Mouse (Mus musculus) embryonic facial prominence, embryonic 14.5 days (tissue): ENCODE data around the gene Gm20388. TPM values are rescaled to one million over a fixed set of nuclear protein-coding genes. Genes with fewer than 3 reads are reported as not detected.
A peak's percentile ranks its signal among the peaks of the same experiment; 100 is the strongest.

Experiments
- ATAC-seq: fragments of 200-750 bp; cut with Nextera tagmentation; 2 replicates; pipeline ENCODE4 v1.8.0; 2017; ENCODE audit warnings: low read depth, moderate number of reproducible peaks, moderate TSS enrichment
- DNase-seq: peaks from one replicate; pipeline ENCODE4 v3.0.0-alpha.2; 2015; ENCODE audit warnings: low spot score
- H3K27ac ChIP-seq: fragments of 300-500 bp; sonication (generic); replicated peaks from 2 replicates; pipeline ENCODE4 v1.5.1; 2014; ENCODE audit warnings: low read depth, mild to moderate bottlenecking, low read length, moderate library complexity
- H3K27me3 ChIP-seq: fragments of 300-500 bp; sonication (generic); replicated peaks from 2 replicates; pipeline ENCODE4 v1.6.1; 2014; ENCODE audit warnings: low read length; ENCODE audit not compliant: control insufficient read depth, insufficient read depth
- H3K36me3 ChIP-seq: fragments of 300-500 bp; sonication (generic); 2 replicates; pipeline ENCODE4 v1.6.1; 2014; ENCODE audit warnings: low read length, mixed read lengths; ENCODE audit not compliant: control insufficient read depth, insufficient read depth
- H3K4me1 ChIP-seq: fragments of 300-500 bp; sonication (generic); 2 replicates; pipeline ENCODE4 v1.6.1; 2014; ENCODE audit warnings: antibody characterized with exemption, low read length; ENCODE audit not compliant: control insufficient read depth, insufficient read depth
- H3K4me2 ChIP-seq: fragments of 300-500 bp; sonication (generic); 2 replicates; pipeline ENCODE4 v1.6.1; 2014; ENCODE audit warnings: low read depth, mild to moderate bottlenecking, low read length, moderate library complexity, mixed read lengths
- H3K4me3 ChIP-seq: fragments of 300-500 bp; sonication (generic); 2 replicates; pipeline ENCODE4 v1.5.1; 2014; ENCODE audit warnings: low read depth, mild to moderate bottlenecking, low read length
- H3K9ac ChIP-seq: fragments of 300-500 bp; sonication (generic); 2 replicates; pipeline ENCODE4 v1.6.1; 2014; ENCODE audit warnings: low read depth, mild to moderate bottlenecking, low read length, moderate library complexity, mixed read lengths
- H3K9me3 ChIP-seq: fragments of 300-500 bp; sonication (generic); 2 replicates; pipeline ENCODE4 v1.6.1; 2016; ENCODE audit warnings: low read length; ENCODE audit not compliant: control insufficient read depth
- WGBS: fragments of 180-500 bp; shearing (Covaris S2); extraction: QIAGEN DNeasy Blood & Tissue Kit; methylation state at CpG from one replicate; pipeline ENCODE4 v1.1.7; 2014; 5-methylcytosine and 5-hydroxymethylcytosine counted together
- polyA plus RNA-seq: library from polyadenylated mRNA; unstranded; fragments of >200 nt; fragmentation: Nextera tagmentation; extraction: Ambion mirVana; gene quantifications from 2 replicates; pipeline ENCODE4 v1.2.1, GENCODE M21; 2014

The Gm20388 gene
- polyA plus RNA-seq, 1 experiment from 2014 or later = not detected

GRCm38 (mm10) chr8:121369378-121369777 lies 1458.7 kb downstream of the Gm20388 start:
- DNase-seq (no peak), ATAC-seq (no peak)
- Histone ChIP-seq H3K4me1 (peaks cover 7% of the 10 kb centered on the region), H3K4me3 (no peak overlapping the region), H3K9ac (no peak overlapping the region), H3K4me2 (no peak overlapping the region), H3K27ac (peak overlapping the region; percentile 19; the same call in 1 of the 2 replicates), H3K9me3 (no peaks in the 10 kb centered on the region), H3K36me3 (no peaks in the 10 kb centered on the region), H3K27me3 (0 out of 2 replicates have a peak, but pooled peaks cover 8% of the 10 kb centered on the region)
- WGBS = 80% methylated on average over 11 of the region's 11 CpGs

GRCm38 (mm10) chr8:121371287-121371686 lies 1460.6 kb downstream of the Gm20388 start:
- Histone ChIP-seq H3K27ac (no peak overlapping the region), H3K4me2 (no peak overlapping the region), H3K27me3 (0 out of 2 replicates have a peak, but pooled peaks cover 8% of the 10 kb centered on the region), H3K4me1 (peaks cover 11% of the 10 kb centered on the region), H3K9me3 (no peaks in the 10 kb centered on the region), H3K9ac (no peak overlapping the region), H3K4me3 (no peak overlapping the region), H3K36me3 (no peaks in the 10 kb centered on the region)
- no peak for DNase-seq
- 26% methylated on average over 9 of the region's 9 CpGs for WGBS
- no peak for ATAC-seq

DNA sequence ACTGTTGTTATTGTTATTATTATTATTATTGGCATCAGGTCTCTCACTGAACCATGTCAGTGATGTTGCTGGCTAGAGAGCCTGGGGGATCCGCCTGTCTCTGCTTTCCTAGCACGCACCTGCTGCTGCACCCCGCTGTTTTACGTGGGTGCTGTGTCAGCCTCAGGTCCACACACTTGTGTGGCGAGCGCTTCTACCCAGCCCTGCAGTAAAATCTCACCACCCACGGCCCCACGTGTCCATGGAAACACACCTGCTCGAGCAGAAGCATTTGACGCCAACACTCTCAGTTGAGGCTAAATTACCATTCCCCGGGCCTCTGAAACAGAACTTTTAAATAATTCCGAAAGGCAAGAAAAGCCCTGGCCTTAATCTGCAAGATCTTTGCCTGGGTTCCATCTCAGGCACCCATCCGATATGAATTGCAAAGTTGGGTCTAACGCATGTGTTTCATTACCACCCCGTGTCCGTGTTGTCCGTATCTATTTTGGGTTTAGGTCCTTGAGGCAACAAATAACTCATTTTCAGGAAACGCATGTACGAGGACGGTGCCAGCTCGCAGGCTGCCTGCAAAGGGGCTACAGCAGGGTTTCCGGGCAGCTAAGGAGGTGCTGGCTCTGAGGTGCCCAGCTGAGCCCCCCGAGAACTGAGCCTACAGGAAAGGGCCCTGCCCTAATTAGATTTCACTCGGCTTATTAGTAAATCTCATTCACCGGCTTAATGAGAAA lies 1461.4 kb downstream of the Gm20388 start:
- 53% methylated on average over 25 of the region's 25 CpGs for WGBS
- Histone ChIP-seq H3K4me2 (no peak overlapping the region), H3K9me3 (no peaks in the 10 kb centered on the region), H3K36me3 (no peaks in the 10 kb centered on the region), H3K4me3 (no peak overlapping the region), H3K9ac (no peak overlapping the region), H3K4me1 (peaks cover 11% of the 10 kb centered on the region), H3K27ac (no peak overlapping the region), H3K27me3 (0 out of 2 replicates have a peak, but pooled peaks cover 9% of the 10 kb centered on the region)
- ATAC-seq (no peak), DNase-seq (no peak)

GRCm38 (mm10) chr8:121372639-121372986 lies 1462.0 kb downstream of the Gm20388 start:
- H3K4me2 ChIP-seq = no peak overlapping the region
- no peaks in the 10 kb centered on the region for H3K36me3 ChIP-seq
- H3K4me1 ChIP-seq = peaks cover 17% of the 10 kb centered on the region
- no peak overlapping the region for H3K4me3 ChIP-seq
- ATAC-seq (no peak), DNase-seq (no peak)
- H3K27me3 ChIP-seq = 0 out of 2 replicates have a peak, but pooled peaks cover 15% of the 10 kb centered on the region
- H3K9ac ChIP-seq = no peak overlapping the region
- no peak overlapping the region for H3K27ac ChIP-seq
- H3K9me3 ChIP-seq = no peaks in the 10 kb centered on the region
- WGBS = 49% methylated on average over 10 of the region's 10 CpGs

DNA sequence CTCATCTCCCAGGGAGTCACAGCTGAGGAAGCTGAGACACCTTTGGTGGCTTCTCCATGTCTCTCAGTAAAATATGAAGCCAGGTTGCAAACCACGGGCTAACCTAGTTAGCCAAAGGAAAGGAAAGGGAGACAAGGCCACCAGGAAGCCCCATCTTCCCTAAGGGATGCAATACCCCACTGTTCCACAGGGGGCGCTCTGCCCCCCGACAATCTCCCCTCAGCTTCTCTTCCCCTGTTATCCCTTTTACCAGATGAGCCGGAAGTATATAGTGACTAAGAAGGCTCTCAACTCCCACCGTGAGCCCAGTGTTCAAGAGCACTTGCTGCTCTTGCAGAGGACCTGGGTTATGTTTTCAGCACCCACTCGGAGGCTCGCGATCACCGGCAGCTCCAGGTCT lies 1463.6 kb downstream of the Gm20388 start:
- WGBS = 19% methylated on average over 9 of the region's 9 CpGs
- no peak for ATAC-seq
- Histone ChIP-seq H3K27me3 (0 out of 2 replicates have a peak, but pooled peaks cover 20% of the 10 kb centered on the region), H3K9me3 (no peaks in the 10 kb centered on the region), H3K27ac (no peak overlapping the region), H3K4me3 (no peak overlapping the region), H3K4me1 (peaks cover 20% of the 10 kb centered on the region), H3K9ac (no peak overlapping the region), H3K4me2 (no peak overlapping the region), H3K36me3 (no peaks in the 10 kb centered on the region)
- no peak for DNase-seq

DNA sequence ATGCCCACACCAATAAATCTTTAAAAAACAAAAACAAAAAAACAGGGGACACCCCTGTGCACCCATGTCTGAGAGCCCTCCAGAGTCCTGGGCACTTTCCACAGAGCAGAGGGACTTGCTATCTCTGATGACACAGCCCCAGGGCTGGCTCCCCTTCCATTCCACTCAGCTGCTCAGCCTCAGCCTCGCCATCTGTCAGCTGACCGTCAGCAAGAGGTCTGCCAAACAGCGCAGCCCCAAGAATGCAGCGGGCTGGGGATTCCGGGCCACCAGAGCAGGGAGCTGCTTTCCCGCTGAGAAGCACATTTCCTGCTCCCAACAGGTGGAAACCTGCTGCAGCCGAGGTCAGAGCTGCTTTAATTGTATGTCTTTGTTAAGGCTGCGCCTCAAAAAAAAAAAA lies 1464.1 kb downstream of the Gm20388 start:
- H3K4me3 ChIP-seq = no peak overlapping the region
- 5% methylated on average over 8 of the region's 8 CpGs for WGBS
- H3K27ac ChIP-seq = no peak overlapping the region

GRCm38 (mm10) chr8:121376116-121376950 lies 1465.7 kb downstream of the Gm20388 start:
- 61% methylated on average over 9 of the region's 10 CpGs for WGBS
- no peak overlapping the region for H3K4me3 ChIP-seq
- H3K36me3 ChIP-seq = no peaks in the 10 kb centered on the region
- H3K4me2 ChIP-seq = no peak overlapping the region
- 0 out of 2 replicates have a peak, but pooled peaks cover 20% of the 10 kb centered on the region for H3K27me3 ChIP-seq
- no peak overlapping the region for H3K9ac ChIP-seq
- H3K27ac ChIP-seq = no peak overlapping the region
- peaks cover 20% of the 10 kb centered on the region for H3K4me1 ChIP-seq
- no peaks in the 10 kb centered on the region for H3K9me3 ChIP-seq
- ATAC-seq (0 out of 2 replicates have a peak, but pooled peaks have one; percentile 9), DNase-seq (no peak)

More for the DNA sequence above, 1464.1 kb downstream of the Gm20388 start:
- Histone ChIP-seq H3K36me3 (no peaks in the 10 kb centered on the region), H3K4me2 (no peak overlapping the region), H3K27me3 (0 out of 2 replicates have a peak, but pooled peaks cover 20% of the 10 kb centered on the region), H3K4me1 (peaks cover 20% of the 10 kb centered on the region), H3K9me3 (no peaks in the 10 kb centered on the region), H3K9ac (no peak overlapping the region)
- ATAC-seq (peak; percentile 60; the same call in 1 of the 2 replicates), DNase-seq (peak; percentile 73)

DNA sequence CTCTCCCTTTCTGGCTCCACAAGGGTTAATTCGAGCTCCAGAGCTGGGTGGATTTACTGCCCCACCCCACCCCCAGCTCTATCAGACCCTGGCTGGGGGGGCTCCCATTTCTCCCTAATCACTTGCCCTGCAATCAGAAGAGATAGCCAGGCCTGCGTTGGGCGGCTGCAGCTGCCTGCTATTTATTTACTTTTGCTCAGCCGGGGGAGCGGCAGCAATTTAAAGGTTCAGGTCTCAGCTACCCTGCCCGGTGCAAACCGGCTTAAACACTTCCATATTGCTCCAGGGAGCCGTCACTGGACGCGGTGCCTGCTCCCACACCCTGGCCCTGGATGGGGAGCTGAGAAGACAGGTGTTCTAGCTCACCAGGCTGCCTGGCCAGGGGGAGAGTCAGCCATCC lies 1467.0 kb downstream of the Gm20388 start:
- H3K4me1 ChIP-seq = peaks cover 19% of the 10 kb centered on the region
- DNase-seq = peak; percentile 53
- no peaks in the 10 kb centered on the region for H3K9me3 ChIP-seq
- no peak overlapping the region for H3K4me2 ChIP-seq
- H3K27me3 ChIP-seq = 0 out of 2 replicates have a peak, but pooled peaks cover 18% of the 10 kb centered on the region
- 7% methylated on average over 10 of the region's 10 CpGs for WGBS
- H3K36me3 ChIP-seq = no peaks in the 10 kb centered on the region
- no peak overlapping the region for H3K9ac ChIP-seq
- no peak overlapping the region for H3K4me3 ChIP-seq
- no peak overlapping the region for H3K27ac ChIP-seq
- ATAC-seq = no peak
